Mouse (Mus musculus) olfactory bulb, adult 2 months (tissue): Measurements from ENCODE around the gene Prkaa1.

Experiments
- CTCF ChIP-seq: fragments of 200-500 bp; IDR thresholded peaks from 2 replicates; pipeline ENCODE4 v1.5.1; 2012; ENCODE audit warnings: low read depth, mild to moderate bottlenecking, low read length, moderate library complexity; ENCODE audit not compliant: insufficient read depth
- POLR2A ChIP-seq: fragments of 200-500 bp; IDR thresholded peaks from 2 replicates; pipeline ENCODE4 v1.6.1; 2012; ENCODE audit warnings: mild to moderate bottlenecking, low read depth, low read length, moderate library complexity; ENCODE audit not compliant: insufficient read depth

DNA sequence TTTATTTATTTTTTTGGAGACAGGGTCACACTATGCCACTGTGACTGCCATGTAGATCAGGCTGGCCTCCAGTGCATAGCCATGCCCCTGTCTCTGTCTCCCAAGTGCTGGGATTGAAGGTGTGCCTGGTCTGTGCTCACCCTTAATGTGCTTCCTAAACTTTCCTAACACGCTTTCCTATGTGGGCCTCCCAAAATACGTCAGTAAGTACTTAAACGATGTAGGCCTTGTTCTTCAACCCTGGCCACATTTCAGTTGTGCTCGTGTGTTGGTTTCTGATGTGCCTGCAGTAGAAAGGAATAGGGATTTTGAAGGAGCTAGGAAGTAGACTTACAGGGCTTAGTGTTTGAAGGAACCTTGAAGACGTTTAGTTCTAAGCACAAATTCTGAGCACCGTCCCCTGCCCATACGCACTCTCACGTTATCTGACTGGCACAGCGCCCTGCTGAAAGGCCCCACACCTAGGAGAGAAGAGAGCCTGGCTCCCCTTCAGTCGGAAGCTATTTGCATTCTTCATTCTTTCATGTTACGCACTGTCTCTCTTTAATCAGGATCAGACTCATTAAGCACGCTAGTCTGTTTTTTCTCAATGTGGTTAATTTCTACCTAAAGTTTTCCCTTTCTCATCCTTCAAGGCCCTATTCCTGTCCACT lies 21.6 kb downstream of the Prkaa1 start:
- TF ChIP-seq CTCF (no peak), POLR2A (no peak)
